Mouse (Mus musculus) monocyte, adult 59 days (primary cell): ENCODE data around the gene Cpxcr1. TPM values are rescaled to one million over a fixed set of nuclear protein-coding genes. Genes with fewer than 3 reads are reported as not detected.

ENCODE experiments used
- total RNA-seq, 2 experiments: library from RNA; stranded (reverse); gene quantifications; one replicate each; pipeline ENCODE4 v1.2.4; 2023

Gene Cpxcr1
- total RNA-seq = not detected

DNA sequence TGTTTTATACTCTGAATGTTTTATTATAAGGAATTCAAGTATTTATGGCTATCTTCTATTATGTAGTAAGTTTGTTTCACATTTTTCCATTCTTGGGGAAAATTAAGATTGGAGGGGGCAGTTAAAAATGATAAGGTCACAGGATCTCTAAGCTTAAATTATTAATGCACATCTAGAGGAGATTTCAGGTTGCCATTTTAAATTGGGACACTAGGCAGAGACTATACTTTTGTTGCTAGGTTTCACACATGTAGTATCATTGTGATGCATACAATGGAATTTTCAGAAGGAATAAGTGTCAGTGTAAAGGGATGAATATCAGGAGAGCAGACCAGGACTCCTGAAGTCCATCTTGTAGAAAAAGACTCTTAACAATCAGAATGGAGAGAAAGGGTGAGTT lies at the start of gene Cpxcr1:
Gene Cpxcr1, plus strand, starts transcription at position 301 of the 400 bp plus-strand sequence.

Other genes starting within 250 kb of the Cpxcr1 start
- not detected for gene H2afb2, start 232.2 kb downstream of the Cpxcr1 start, total RNA-seq